Mouse (Mus musculus): ENCODE data around the gene Rps6kb1. TPM values are rescaled to one million over a fixed set of nuclear protein-coding genes. Genes with fewer than 3 reads are reported as not detected.

Rps6kb1 gene
- 58.8 and 66.5 TPM in 2 replicates for polyA plus RNA-seq (2014; fragmentation: Nextera tagmentation; extraction: Ambion mirVana)

DNA sequence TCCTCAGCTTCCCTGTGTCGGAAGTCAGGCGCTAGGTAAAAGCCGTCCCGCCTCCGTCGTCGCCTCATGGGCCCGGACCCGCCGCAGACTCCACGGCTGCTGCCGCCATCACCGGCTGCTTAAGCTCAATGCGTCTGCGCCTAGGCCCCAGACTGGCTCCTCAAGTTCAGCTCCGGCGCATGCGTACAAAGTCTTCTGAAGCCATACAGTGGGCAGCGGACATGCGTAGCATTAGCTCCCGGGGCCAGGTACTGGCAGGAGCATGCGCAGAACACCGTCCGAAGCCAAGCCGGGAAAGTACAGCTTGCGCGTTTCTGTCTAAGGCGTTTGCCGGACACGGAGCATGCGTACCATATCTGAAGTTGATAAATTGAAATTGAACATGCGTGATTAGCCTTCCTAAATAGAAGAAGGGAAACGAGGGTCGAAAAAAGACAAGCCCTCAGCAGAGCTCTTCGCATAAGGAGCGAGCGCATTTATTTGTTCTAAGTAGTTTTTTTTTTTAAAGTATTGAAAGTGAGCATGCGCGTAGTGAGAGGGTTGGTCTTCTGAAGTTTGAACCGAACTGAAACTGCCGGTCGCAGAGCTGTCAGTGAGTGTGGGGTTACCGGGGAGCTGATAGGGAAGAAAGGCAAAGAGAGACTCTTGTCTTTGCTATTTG, at the start of gene Rps6kb1, which contains the start of gene Tubd1:
Gene Rps6kb1, minus strand, starts transcription at position 167 of the 661 bp plus-strand sequence.
Gene Tubd1, plus strand, starts transcription at position 353 of the 661 bp plus-strand sequence.
- peak; percentile 99 for ATAC-seq (ENCODE audit: insufficient read depth)
- H3K27ac ChIP-seq (ENCODE audit: low read depth): peak within 1 kb of the TSS; percentile 84
- H3K9ac ChIP-seq: peak within 1 kb of the TSS; percentile 93
- peak within 1 kb of the TSS; percentile 95 for H3K4me3 ChIP-seq (ENCODE audit: low read depth, low read length)
- no peaks in the 10 kb centered on the region for H3K9me3 ChIP-seq (ENCODE audit: low read depth, low read length)
- peak; percentile 100 for DNase-seq
- WGBS: under 1% methylated on average over 43 of the region's 43 CpGs
- H3K27me3 ChIP-seq (ENCODE audit: insufficient read depth, low read length): no peaks in the 10 kb centered on the region
- H3K4me1 ChIP-seq (ENCODE audit: insufficient read depth): peaks cover 7% of the 10 kb centered on the region; the same call in 1 of the 2 replicates
- no peak for TF ChIP-seq CTCF (IDR thresholded peaks at IDR 0.05; ENCODE audit: low read depth)
- H3K4me2 ChIP-seq: peak within 1 kb of the TSS; percentile 79
- H3K36me3 ChIP-seq (ENCODE audit: insufficient read depth): 0 out of 2 replicates have a peak, but pooled peaks cover 5% of the 10 kb centered on the region

DNA sequence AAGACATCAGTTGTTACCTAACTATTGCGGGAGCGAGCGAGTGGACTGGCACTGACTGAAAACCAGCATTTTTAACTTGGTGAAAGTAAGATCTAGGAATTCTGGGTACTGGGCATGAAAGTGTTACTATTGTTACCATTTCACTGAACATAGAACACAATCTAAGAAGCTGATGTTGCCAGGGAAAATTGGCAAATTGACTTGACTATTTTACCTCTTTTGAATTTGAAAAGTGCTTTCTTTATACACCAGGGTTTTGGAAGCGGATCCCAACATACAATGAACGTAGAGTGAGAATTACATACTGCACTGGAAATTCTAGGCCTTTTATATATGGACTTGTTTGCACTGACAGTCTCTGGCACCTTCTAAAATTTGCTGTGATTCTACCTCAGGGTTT, 48.8 kb upstream of the Rps6kb1 start:
- H3K4me2 ChIP-seq: no peak overlapping the region
- H3K4me1 ChIP-seq (ENCODE audit: insufficient read depth): peaks cover 10% of the 10 kb centered on the region; the same call in 1 of the 2 replicates
- ATAC-seq (ENCODE audit: insufficient read depth): no peak
- H3K27me3 ChIP-seq (ENCODE audit: insufficient read depth, low read length): no peaks in the 10 kb centered on the region
- no peak overlapping the region for H3K4me3 ChIP-seq (ENCODE audit: low read depth, low read length)
- TF ChIP-seq CTCF (IDR thresholded peaks at IDR 0.05; ENCODE audit: low read depth): no peak
- H3K9me3 ChIP-seq (ENCODE audit: low read depth, low read length): no peaks in the 10 kb centered on the region
- peak overlapping the region; percentile 58; the same call in 1 of the 2 replicates for H3K27ac ChIP-seq (ENCODE audit: low read depth)
- H3K36me3 ChIP-seq (ENCODE audit: insufficient read depth): no peaks in the 10 kb centered on the region
- 65% methylated on average over 5 of the region's 5 CpGs for WGBS
- no peak for DNase-seq
- H3K9ac ChIP-seq: no peak overlapping the region

DNA sequence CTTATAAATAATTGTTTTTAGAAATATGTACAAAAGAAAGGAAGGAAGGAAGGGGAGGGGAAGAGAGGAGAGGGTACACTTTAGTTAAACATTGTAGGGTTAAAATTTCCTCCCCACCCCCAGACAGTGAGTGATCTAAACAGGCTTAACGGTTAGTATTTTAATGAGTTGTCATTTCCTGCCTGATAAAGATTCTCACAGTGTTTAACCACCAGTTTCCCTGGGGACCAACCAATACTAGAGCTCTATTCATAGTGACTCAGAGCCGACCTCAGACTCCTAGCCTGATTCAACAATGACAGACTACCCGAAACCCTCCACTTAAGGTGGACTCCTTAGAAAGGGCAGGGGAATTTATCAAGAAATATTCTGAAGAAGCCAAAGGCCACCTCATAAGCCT, 48.4 kb upstream of the Rps6kb1 start:
- H3K4me1 ChIP-seq (ENCODE audit: insufficient read depth): peaks cover 10% of the 10 kb centered on the region
- no peak overlapping the region for H3K4me2 ChIP-seq
- H3K36me3 ChIP-seq (ENCODE audit: insufficient read depth): no peaks in the 10 kb centered on the region
- peak overlapping the region; percentile 58; the same call in 1 of the 2 replicates for H3K27ac ChIP-seq (ENCODE audit: low read depth)
- H3K9ac ChIP-seq: no peak overlapping the region
- DNase-seq: peak; percentile 77
- no peaks in the 10 kb centered on the region for H3K9me3 ChIP-seq (ENCODE audit: low read depth, low read length)
- ATAC-seq (ENCODE audit: insufficient read depth): peak; percentile 79
- no peak for TF ChIP-seq CTCF (IDR thresholded peaks at IDR 0.05; ENCODE audit: low read depth)
- WGBS: 8% methylated on average over 3 of the region's 3 CpGs
- no peaks in the 10 kb centered on the region for H3K27me3 ChIP-seq (ENCODE audit: insufficient read depth, low read length)
- no peak overlapping the region for H3K4me3 ChIP-seq (ENCODE audit: low read depth, low read length)

DNA sequence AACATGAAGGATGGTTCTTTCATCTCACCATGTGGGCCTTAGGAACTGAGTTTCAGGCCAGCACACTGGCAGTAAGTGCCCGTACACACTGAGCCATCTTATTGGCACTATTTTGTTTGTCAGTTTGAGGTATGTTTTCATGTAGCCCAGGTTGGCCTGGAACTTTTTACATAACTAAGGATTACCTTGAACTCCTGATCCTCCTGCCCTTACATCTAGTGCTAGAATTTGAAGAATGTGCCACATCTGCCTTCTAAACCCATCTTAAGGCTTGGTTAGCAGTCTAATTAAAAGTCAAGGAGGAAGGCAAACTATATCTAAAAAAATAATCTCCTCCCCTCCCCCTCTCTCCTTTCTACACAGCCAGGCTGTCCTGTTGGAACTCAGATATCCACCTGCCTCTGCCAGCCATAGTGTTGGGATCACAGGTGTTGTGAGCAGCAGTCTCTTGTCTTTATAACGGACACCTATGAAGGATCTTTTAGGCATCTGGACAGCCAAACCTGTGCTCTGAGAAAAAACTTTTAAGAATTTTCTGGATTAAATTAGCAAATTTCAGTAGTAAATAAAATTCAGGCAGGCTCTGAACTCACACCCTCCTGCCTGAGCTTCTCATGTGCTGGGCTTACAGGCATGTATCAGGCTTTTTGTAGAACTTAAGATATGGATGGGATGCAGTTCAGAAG, 47.5 kb upstream of the Rps6kb1 start:
- Histone ChIP-seq H3K4me1 (ENCODE audit: insufficient read depth) (peaks cover 10% of the 10 kb centered on the region), H3K27ac (ENCODE audit: low read depth) (peak overlapping the region; percentile 82), H3K9ac (no peak overlapping the region), H3K9me3 (ENCODE audit: low read depth, low read length) (no peaks in the 10 kb centered on the region), H3K27me3 (ENCODE audit: insufficient read depth, low read length) (no peaks in the 10 kb centered on the region), H3K4me2 (no peak overlapping the region), H3K36me3 (ENCODE audit: insufficient read depth) (no peaks in the 10 kb centered on the region), H3K4me3 (ENCODE audit: low read depth, low read length) (no peak overlapping the region)
- DNase-seq: no peak
- 84% methylated on average over 2 of the region's 2 CpGs for WGBS
- TF ChIP-seq CTCF (IDR thresholded peaks at IDR 0.05; ENCODE audit: low read depth): no peak
- no peak for ATAC-seq (ENCODE audit: insufficient read depth)

DNA sequence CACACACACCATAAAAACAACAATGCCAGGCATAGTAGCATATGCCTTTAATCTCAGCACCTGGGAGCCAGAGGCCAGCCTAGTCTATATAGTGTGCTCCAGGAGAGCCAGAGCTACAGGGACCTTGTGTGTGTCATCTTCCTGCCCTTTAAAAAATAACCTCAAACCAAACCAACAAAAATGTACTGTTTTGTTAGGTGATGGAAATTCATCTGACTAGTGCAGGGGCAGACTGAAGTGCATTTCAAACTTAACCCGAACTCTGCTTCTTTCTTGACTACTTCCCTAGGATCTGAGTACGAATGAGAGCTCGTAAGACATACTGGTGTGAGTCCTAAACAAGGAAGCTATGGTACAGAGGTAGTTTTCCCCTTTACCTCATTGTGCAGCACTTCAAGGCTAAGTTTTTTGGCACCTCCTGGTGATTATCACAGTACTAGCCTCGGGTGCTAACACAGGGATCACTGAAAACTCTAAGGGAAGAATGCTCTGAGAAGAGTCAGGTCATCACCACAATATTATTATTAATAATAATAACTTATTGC, 46.8 kb upstream of the Rps6kb1 start:
- no peak for DNase-seq
- Histone ChIP-seq H3K4me3 (ENCODE audit: low read depth, low read length) (no peak overlapping the region), H3K4me1 (ENCODE audit: insufficient read depth) (peaks cover 10% of the 10 kb centered on the region), H3K27ac (ENCODE audit: low read depth) (0 out of 2 replicates have a peak overlapping the region, but pooled peaks have one; percentile 4), H3K9ac (no peak overlapping the region), H3K27me3 (ENCODE audit: insufficient read depth, low read length) (no peaks in the 10 kb centered on the region), H3K4me2 (no peak overlapping the region), H3K9me3 (ENCODE audit: low read depth, low read length) (no peaks in the 10 kb centered on the region), H3K36me3 (ENCODE audit: insufficient read depth) (no peaks in the 10 kb centered on the region)
- no peak for TF ChIP-seq CTCF (IDR thresholded peaks at IDR 0.05; ENCODE audit: low read depth)
- WGBS: 72% methylated on average over 4 of the region's 4 CpGs
- ATAC-seq (ENCODE audit: insufficient read depth): no peak

DNA sequence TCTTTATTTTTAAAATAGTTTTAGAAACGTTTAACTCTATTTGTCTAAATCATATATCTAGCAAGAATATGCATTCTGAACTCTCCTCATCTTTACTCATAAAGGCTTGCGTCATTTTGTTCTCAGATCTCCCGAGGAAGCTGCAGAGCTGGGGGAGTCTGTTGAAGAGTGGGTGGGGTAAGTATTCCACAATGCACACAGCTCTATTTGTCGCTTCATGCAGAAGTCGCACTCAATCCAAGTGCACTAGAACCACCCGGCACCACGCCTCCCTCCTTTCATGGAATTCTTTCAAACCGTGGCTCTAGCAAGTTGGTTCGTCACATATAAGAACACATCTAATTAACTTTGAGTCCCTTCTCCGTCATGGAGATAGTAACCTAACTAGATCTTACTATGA, 46.0 kb upstream of the Rps6kb1 start:
- Histone ChIP-seq H3K27ac (ENCODE audit: low read depth) (no peak overlapping the region), H3K9ac (no peak overlapping the region), H3K9me3 (ENCODE audit: low read depth, low read length) (no peaks in the 10 kb centered on the region), H3K4me3 (ENCODE audit: low read depth, low read length) (no peak overlapping the region), H3K36me3 (ENCODE audit: insufficient read depth) (no peaks in the 10 kb centered on the region), H3K4me2 (no peak overlapping the region), H3K27me3 (ENCODE audit: insufficient read depth, low read length) (no peaks in the 10 kb centered on the region), H3K4me1 (ENCODE audit: insufficient read depth) (peaks cover 12% of the 10 kb centered on the region)
- TF ChIP-seq CTCF (IDR thresholded peaks at IDR 0.05; ENCODE audit: low read depth): no peak
- DNase-seq: no peak
- ATAC-seq (ENCODE audit: insufficient read depth): no peak
- 74% methylated on average over 10 of the region's 10 CpGs for WGBS

DNA sequence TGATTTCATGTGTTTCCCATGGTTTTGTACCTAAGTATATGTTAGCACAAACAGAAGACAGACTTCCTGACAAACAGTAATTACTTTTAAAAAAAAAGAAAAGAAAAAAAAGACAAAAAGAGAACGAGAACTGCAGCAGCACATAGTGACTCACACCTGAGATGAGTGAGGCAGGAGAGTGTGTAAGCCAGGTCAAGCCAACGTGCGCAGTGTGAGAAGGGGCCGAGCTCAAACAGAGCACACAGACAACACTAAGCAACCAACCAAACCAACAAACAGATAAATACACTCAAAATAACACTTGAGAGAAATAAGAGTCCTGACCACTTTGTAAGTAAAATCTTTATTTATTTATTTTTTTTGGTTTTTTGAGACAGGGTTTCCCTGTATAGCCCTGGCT, 45.5 kb upstream of the Rps6kb1 start:
- ATAC-seq (ENCODE audit: insufficient read depth) (no peak), DNase-seq (no peak)
- H3K27ac ChIP-seq (ENCODE audit: low read depth): no peak overlapping the region
- no peak for TF ChIP-seq CTCF (IDR thresholded peaks at IDR 0.05; ENCODE audit: low read depth)
- H3K4me1 ChIP-seq (ENCODE audit: insufficient read depth): peaks cover 15% of the 10 kb centered on the region
- 82% methylated on average over 4 of the region's 4 CpGs for WGBS
- no peaks in the 10 kb centered on the region for H3K9me3 ChIP-seq (ENCODE audit: low read depth, low read length)
- H3K4me2 ChIP-seq: no peak overlapping the region
- H3K9ac ChIP-seq: no peak overlapping the region
- H3K27me3 ChIP-seq (ENCODE audit: insufficient read depth, low read length): no peaks in the 10 kb centered on the region
- no peak overlapping the region for H3K4me3 ChIP-seq (ENCODE audit: low read depth, low read length)
- H3K36me3 ChIP-seq (ENCODE audit: insufficient read depth): no peaks in the 10 kb centered on the region
